Mouse (Mus musculus) kidney, adult 18-20 months (tissue): ENCODE measurements around the gene Gan.

Source experiments
- DNase-seq: peaks from one replicate; pipeline ENCODE4 v3.0.0; 2021

The Gan gene

GRCm38 (mm10) chr8:117256292-117256938 is 98.5 kb downstream of the Gan start:
- DNase-seq = peak; percentile 96

- DNase-seq = peak; percentile 68
Observed at GRCm38 (mm10) chr8:117257029-117257820, 99.3 kb downstream of the Gan start, which contains the start of gene Cmip. Gene Cmip, plus strand, starts transcription at chr8:117257064.

- DNase-seq = peak; percentile 63
Observed at GRCm38 (mm10) chr8:117257821-117258575, 100.1 kb downstream of the Gan start.

GRCm38 (mm10) chr8:117258576-117259040 is 100.7 kb downstream of the Gan start:
- DNase-seq = peak; percentile 51

- peak; percentile 68 for DNase-seq
Observed at GRCm38 (mm10) chr8:117259431-117260001, 101.6 kb downstream of the Gan start.

- DNase-seq = peak; percentile 84
Observed at GRCm38 (mm10) chr8:117260234-117260929, 102.4 kb downstream of the Gan start.

GRCm38 (mm10) chr8:117260930-117261475 is 103.1 kb downstream of the Gan start:
- no peak for DNase-seq

- DNase-seq = no peak
Observed at GRCm38 (mm10) chr8:117261702-117262101, 103.8 kb downstream of the Gan start.

- DNase-seq = no peak
Observed at GRCm38 (mm10) chr8:117262685-117263084, 104.8 kb downstream of the Gan start.

- DNase-seq = no peak
Observed at GRCm38 (mm10) chr8:117263442-117263841, 105.5 kb downstream of the Gan start.

- no peak for DNase-seq
Observed at GRCm38 (mm10) chr8:117265079-117265478, 107.1 kb downstream of the Gan start.
